Mouse (Mus musculus) stomach, embryonic 15.5 days (tissue): ENCODE results near the gene 1700067P10Rik. TPM values are rescaled to one million over a fixed set of nuclear protein-coding genes. Genes with fewer than 3 reads are reported as not detected.

ENCODE experiments used
- ATAC-seq: fragments of 200-750 bp; cut with Nextera tagmentation; 2 replicates; pipeline ENCODE4 v1.8.0; 2017; ENCODE audit warnings: low read depth, moderate number of reproducible peaks, moderate TSS enrichment; ENCODE audit not compliant: insufficient read depth, low FRiP score
- H3K27ac ChIP-seq: fragments of 300-500 bp; sonication (generic); 2 replicates; pipeline ENCODE4 v1.5.1; 2015; ENCODE audit warnings: mild to moderate bottlenecking, inconsistent platforms
- H3K27me3 ChIP-seq: fragments of 300-500 bp; sonication (generic); replicated peaks from 2 replicates; pipeline ENCODE4 v1.6.1; 2015; ENCODE audit warnings: inconsistent platforms
- H3K36me3 ChIP-seq: fragments of 300-500 bp; sonication (generic); 2 replicates; pipeline ENCODE4 v1.6.1; 2015; ENCODE audit warnings: inconsistent platforms
- H3K4me1 ChIP-seq: fragments of 300-500 bp; sonication (generic); 2 replicates; pipeline ENCODE4 v1.6.1; 2015; ENCODE audit warnings: inconsistent platforms
- H3K4me2 ChIP-seq: fragments of 300-500 bp; sonication (generic); 2 replicates; pipeline ENCODE4 v1.6.1; 2015; ENCODE audit warnings: mild to moderate bottlenecking, inconsistent platforms
- H3K4me3 ChIP-seq: fragments of 300-500 bp; sonication (generic); replicated peaks from 2 replicates; pipeline ENCODE4 v1.5.1; 2015; ENCODE audit warnings: inconsistent platforms
- H3K9ac ChIP-seq: fragments of 300-500 bp; sonication (generic); 2 replicates; pipeline ENCODE4 v1.6.1; 2015; ENCODE audit warnings: inconsistent platforms
- H3K9me3 ChIP-seq: fragments of 300-500 bp; sonication (generic); 2 replicates; pipeline ENCODE4 v1.6.1; 2016; ENCODE audit warnings: inconsistent platforms
- WGBS: fragments of 180-500 bp; shearing (Covaris S2); methylation state at CpG from one replicate; pipeline ENCODE4 v1.1.7; 2015; 5-methylcytosine and 5-hydroxymethylcytosine counted together
- polyA plus RNA-seq: library from polyadenylated mRNA; unstranded; fragments of >200 nt; fragmentation: Nextera tagmentation; extraction: Ambion mirVana; gene quantifications from 2 replicates; pipeline ENCODE4 v1.2.1, GENCODE M21; 2015

Gene 1700067P10Rik
- polyA plus RNA-seq, 1 experiment from 2014 or later: not detected

DNA sequence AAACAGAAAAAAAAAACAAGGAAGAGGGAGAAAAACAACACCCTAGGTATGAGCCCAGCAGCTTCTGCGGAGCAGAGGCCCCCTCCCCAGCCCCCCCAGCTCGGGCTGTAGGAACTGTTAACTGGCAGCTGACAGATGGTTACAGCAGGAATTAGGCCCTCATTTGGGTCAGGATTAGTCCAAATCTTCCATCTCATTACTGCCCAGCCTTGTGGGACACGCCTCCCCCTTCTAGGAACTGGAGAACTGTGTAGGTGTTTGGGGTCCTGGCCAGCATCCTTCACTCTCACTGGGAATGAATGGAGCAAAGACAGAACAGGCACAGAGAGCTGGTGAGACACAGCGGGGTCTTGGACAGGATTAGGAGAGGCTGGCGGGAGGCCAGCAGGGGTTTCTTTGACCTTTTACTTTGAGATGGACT, 24.0 kb upstream of the 1700067P10Rik start:
- 44% methylated on average over 5 of the region's 5 CpGs for WGBS

DNA sequence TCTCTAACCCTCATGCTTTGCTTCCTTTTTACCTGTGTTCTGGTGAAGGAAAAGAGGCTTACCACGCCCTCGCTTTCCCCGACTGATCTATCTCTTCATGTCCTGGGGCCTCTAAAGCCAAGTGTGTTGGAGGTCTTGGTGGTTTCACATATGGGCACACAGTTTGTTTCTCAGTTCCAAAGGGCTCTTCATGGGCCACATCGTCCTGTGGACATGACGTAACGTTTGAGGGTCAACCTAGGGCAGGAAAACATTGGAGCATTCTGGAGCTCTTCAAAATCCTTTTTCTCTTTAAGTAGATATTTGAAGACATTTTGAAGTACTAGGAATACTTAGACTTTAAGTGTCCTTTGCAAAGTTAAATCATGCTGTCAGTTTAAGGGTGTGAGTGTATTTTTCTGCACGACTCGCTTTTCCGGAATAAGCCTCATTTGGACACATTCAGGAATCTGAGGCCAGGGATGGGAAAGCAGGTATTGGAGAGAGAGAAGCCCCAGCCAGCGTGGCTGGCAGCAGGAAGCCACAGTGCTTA, 22.0 kb upstream of the 1700067P10Rik start:
- no peaks in the 10 kb centered on the region for H3K9me3 ChIP-seq
- H3K27ac ChIP-seq: no peak overlapping the region
- no peak overlapping the region for H3K9ac ChIP-seq
- no peak for ATAC-seq
- peaks cover 7% of the 10 kb centered on the region; the same call in 1 of the 2 replicates for H3K4me1 ChIP-seq
- no peaks in the 10 kb centered on the region for H3K36me3 ChIP-seq
- H3K4me2 ChIP-seq: no peak overlapping the region
- no peak overlapping the region for H3K4me3 ChIP-seq
- 63% methylated on average over 10 of the region's 10 CpGs for WGBS
- H3K27me3 ChIP-seq: no peaks in the 10 kb centered on the region

More for the DNA sequence above, 24.0 kb upstream of the 1700067P10Rik start:
- H3K27ac ChIP-seq: no peak overlapping the region
- H3K4me3 ChIP-seq: no peak overlapping the region
- H3K9ac ChIP-seq: no peak overlapping the region
- no peak overlapping the region for H3K4me2 ChIP-seq
- ATAC-seq: no peak
- H3K4me1 ChIP-seq: peaks cover 7% of the 10 kb centered on the region; the same call in 1 of the 2 replicates
- no peaks in the 10 kb centered on the region for H3K36me3 ChIP-seq
- H3K9me3 ChIP-seq: no peaks in the 10 kb centered on the region
- no peaks in the 10 kb centered on the region for H3K27me3 ChIP-seq

DNA sequence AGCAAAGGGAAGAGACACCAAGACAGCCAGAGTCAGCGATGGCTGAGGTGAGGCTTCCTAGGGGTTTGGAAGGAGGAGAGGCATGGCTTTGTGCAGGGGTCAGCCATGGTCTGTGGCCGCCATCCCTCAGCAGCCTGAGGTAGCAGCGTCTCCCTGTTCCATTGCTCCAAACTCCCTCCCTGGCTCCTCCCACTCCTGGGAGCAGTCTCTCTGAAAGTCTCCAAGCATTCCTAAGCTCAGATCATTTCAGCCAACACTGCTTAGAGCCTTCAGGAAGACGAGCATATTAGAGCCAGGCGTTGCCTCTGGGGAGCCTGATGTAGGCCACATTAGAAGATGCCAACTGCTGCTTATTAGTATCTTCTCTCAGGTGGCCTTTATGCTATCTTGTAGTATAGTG, 21.4 kb upstream of the 1700067P10Rik start:
- 32% methylated on average over 5 of the region's 5 CpGs for WGBS
- H3K9ac ChIP-seq: no peak overlapping the region
- H3K9me3 ChIP-seq: no peaks in the 10 kb centered on the region

DNA sequence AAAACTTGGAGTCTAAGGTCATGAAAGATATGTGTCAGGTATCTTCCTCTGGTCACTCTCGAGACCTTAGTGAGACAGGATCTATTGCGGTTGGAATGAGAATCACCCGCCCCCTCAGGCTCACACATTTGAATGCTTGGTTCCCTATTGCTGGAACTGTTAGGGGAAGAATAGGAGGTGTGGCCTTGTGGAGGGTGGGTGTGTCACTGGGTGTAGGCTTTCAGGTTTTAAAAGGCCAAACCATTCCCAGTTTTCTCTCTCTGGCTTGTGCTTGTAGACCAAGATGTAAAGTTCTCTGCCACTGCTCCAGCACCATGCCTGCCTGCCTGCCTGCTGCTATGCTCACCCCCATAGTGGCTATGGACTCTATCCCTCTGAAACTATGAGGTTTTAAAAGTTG, 8.5 kb upstream of the 1700067P10Rik start:
- Histone ChIP-seq H3K4me3 (no peak overlapping the region), H3K9me3 (no peaks in the 10 kb centered on the region), H3K4me2 (no peak overlapping the region), H3K27me3 (no peaks in the 10 kb centered on the region), H3K4me1 (no peaks in the 10 kb centered on the region), H3K36me3 (no peaks in the 10 kb centered on the region), H3K27ac (no peak overlapping the region), H3K9ac (no peak overlapping the region)
- ATAC-seq: no peak
- WGBS: 50% methylated on average over 3 of the region's 3 CpGs

More for the DNA sequence above, 21.4 kb upstream of the 1700067P10Rik start:
- Histone ChIP-seq H3K27ac (no peak overlapping the region), H3K4me3 (no peak overlapping the region), H3K36me3 (no peaks in the 10 kb centered on the region), H3K27me3 (no peaks in the 10 kb centered on the region), H3K4me2 (no peak overlapping the region), H3K4me1 (peaks cover 7% of the 10 kb centered on the region; the same call in 1 of the 2 replicates)
- no peak for ATAC-seq

DNA sequence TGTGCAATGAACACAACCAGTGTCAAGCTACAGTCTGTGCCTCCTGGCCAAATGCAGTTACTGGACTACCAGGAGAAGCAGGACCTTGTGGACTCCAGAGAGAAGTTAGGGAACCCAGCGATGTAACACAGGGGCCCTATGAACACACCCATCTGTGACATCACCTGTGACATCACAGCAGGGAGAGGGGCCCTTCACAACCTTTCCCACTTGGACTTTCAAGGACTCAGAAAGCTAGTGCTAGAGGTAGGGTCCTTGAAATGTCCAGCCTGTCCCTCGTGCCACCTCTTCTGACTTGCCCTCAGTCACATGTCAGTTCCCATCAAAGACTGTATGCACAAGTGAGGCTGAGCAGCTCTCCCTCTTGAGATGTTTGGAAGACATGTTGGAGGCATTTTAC, 327 bp downstream of the 1700067P10Rik start:
- H3K4me1 ChIP-seq: no peaks in the 10 kb centered on the region
- no peak overlapping the region for H3K9ac ChIP-seq
- H3K4me2 ChIP-seq: no peak overlapping the region
- no peaks in the 10 kb centered on the region for H3K9me3 ChIP-seq
- H3K27me3 ChIP-seq: peaks cover 4% of the 10 kb centered on the region; the same call in 1 of the 2 replicates
- H3K27ac ChIP-seq: no peak overlapping the region
- H3K36me3 ChIP-seq: no peaks in the 10 kb centered on the region
- no peak for ATAC-seq
- 73% methylated on average over 2 of the region's 2 CpGs for WGBS
- no peak overlapping the region for H3K4me3 ChIP-seq

DNA sequence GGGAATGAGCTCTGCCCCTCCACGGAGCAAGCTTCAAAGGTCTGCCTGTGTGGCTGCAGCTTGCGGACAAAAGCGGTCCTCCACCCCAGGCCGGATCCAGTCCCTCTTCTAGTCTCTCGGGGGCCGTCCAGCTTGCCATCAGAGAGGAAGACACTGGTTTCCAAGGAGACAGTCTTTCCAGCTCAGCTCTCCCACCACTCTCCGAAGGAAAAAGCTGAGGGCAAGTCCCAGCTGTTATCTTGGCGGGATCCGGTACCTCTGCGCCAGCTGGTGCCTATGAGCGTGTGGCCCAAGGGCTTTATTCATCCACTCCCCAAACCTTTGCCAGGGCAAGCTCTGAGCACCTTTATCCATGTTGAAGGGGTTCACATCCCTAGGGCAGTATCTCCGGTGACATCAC, 1.2 kb downstream of the 1700067P10Rik start:
- WGBS: 76% methylated on average over 12 of the region's 12 CpGs
- Histone ChIP-seq H3K4me3 (no peak overlapping the region), H3K36me3 (no peaks in the 10 kb centered on the region), H3K9ac (no peak overlapping the region), H3K4me2 (no peak overlapping the region), H3K4me1 (no peaks in the 10 kb centered on the region), H3K9me3 (no peaks in the 10 kb centered on the region), H3K27ac (no peak overlapping the region), H3K27me3 (peaks cover 12% of the 10 kb centered on the region; the same call in 1 of the 2 replicates)
- no peak for ATAC-seq

DNA sequence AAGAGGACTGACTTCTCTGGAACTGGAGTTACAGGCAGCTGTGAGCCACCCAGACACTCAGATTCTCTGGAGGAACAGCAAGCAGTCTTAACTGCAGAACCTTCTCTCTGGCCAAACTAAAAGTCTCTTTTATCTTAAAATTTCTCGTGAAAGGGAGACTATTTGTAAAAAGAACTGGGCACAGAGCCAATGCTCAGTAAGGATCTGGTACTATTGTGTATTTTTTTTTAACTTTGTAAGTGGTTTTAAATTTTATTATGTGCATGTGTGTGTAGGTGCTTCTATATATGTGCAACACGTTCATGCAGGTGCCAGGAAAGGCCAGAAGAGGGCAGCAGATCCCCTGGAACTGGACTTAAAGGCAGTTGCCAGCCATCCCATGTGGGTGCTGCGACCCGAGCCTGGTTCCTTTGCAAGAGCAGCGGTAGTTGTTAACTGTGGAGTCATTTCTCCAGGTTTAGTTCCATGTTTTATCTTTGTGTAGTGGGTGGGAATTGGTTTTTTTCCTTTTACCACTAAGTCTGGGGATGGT, 4.2 kb downstream of the 1700067P10Rik start:
- Histone ChIP-seq H3K9ac (no peak overlapping the region), H3K4me1 (peaks cover 24% of the 10 kb centered on the region), H3K27ac (no peak overlapping the region), H3K4me2 (no peak overlapping the region), H3K27me3 (peaks cover 36% of the 10 kb centered on the region), H3K36me3 (no peaks in the 10 kb centered on the region), H3K9me3 (no peaks in the 10 kb centered on the region), H3K4me3 (no peak overlapping the region)
- no peak for ATAC-seq
- 66% methylated on average over 5 of the region's 5 CpGs for WGBS

DNA sequence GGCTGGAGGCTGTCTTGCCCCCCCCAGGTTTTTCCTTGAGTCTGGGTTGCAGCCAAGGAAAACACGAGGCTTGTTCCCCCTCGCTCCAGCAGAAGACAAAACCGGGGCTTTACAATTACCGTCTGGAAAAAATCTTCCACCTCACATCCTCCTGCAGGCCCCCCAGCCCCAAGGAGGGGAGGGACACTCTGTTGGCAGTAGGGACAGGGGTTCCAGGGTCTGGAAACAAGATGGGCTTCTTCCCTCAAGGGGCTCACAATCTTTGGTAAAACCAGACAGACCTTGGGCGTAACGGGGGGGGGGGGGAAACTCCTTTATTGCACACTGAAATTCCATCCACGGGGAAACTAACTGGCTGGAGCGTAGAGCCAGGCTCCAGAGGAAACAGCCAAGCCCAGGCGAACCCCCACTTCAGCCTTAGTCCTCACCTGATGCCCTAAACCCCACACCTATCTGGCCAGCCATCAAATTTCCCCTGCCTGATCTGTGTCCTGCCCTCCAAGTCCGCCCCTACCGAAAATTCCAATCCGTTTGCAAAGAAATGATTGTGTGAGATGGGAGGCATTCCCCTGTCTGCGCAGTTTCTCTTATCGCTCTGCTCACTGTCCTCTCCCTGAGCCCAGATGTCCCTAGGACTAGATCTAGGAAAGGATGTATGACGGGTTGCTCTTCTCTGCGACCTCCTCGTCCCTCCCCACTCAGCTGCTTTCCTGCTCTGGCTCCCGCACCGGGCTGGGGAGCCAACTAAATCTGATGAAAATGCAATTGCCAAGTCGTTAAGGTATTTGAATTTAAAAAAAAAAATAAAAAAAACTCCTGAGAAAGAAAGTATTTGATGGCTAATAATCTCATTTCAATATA, 5.9 kb downstream of the 1700067P10Rik start:
- WGBS: 20% methylated on average over 19 of the region's 20 CpGs
- H3K36me3 ChIP-seq: no peaks in the 10 kb centered on the region
- H3K27ac ChIP-seq: no peak overlapping the region
- no peaks in the 10 kb centered on the region for H3K9me3 ChIP-seq
- H3K9ac ChIP-seq: no peak overlapping the region
- no peak overlapping the region for H3K4me2 ChIP-seq
- peaks cover 47% of the 10 kb centered on the region for H3K27me3 ChIP-seq
- peaks cover 34% of the 10 kb centered on the region for H3K4me1 ChIP-seq
- H3K4me3 ChIP-seq: no peak overlapping the region
- ATAC-seq: no peak

DNA sequence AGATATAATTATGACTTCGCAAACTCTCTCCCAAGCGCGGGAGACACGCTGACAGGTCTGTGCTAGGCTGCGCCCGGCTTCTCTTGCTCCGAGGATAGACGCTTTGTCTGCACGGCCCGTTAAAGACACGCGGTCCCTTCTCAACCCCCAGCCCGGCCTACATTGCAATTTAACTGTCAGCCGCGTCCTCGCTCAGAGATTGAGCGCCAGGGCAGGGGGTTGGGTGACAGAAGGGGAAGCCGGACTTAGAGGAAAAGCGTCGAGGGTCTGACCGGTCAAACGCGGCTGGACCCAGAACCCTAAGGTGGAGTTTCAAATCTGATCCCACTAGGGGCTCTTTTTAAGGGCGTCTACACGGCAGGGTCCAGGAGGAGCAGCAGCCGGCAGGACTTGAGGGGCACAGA, 6.6 kb downstream of the 1700067P10Rik start:
- Histone ChIP-seq H3K27me3 (peaks cover 47% of the 10 kb centered on the region), H3K4me3 (0 out of 2 replicates have a peak overlapping the region, but pooled peaks have one; percentile 11), H3K36me3 (no peaks in the 10 kb centered on the region), H3K4me2 (0 out of 2 replicates have a peak overlapping the region, but pooled peaks have one; percentile 22), H3K9ac (no peak overlapping the region), H3K4me1 (peaks cover 34% of the 10 kb centered on the region), H3K27ac (no peak overlapping the region), H3K9me3 (no peaks in the 10 kb centered on the region)
- 4% methylated on average over 26 of the region's 26 CpGs for WGBS
- ATAC-seq: no peak

DNA sequence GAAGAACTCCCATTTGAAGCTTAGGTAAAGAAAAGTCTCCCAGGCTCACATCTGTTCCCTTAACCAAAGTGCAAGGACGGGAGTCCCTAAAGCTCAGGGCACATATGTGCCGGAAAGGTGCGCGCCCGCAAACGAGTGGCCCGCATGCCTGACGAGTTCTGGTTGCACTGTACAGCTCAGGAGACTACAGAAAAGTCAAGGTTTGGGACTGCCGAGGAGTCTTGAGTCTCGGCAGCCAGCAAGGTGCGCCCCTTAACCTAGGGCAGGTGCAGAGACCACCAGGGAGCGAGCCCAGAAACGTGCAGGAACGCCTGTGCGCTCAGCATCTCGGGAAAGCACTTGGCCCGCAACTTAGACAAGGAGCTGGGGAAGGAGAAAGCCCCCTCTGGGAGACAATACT, 7.2 kb downstream of the 1700067P10Rik start:
- 22% methylated on average over 17 of the region's 17 CpGs for WGBS
- H3K27me3 ChIP-seq: peaks cover 47% of the 10 kb centered on the region
- H3K9me3 ChIP-seq: no peaks in the 10 kb centered on the region
- H3K36me3 ChIP-seq: no peaks in the 10 kb centered on the region
- peak overlapping the region; percentile 70 for H3K4me2 ChIP-seq
- H3K27ac ChIP-seq: no peak overlapping the region
- peak overlapping the region; percentile 28; the same call in 1 of the 2 replicates for H3K4me3 ChIP-seq
- H3K4me1 ChIP-seq: peaks cover 34% of the 10 kb centered on the region
- H3K9ac ChIP-seq: no peak overlapping the region
- no peak for ATAC-seq

DNA sequence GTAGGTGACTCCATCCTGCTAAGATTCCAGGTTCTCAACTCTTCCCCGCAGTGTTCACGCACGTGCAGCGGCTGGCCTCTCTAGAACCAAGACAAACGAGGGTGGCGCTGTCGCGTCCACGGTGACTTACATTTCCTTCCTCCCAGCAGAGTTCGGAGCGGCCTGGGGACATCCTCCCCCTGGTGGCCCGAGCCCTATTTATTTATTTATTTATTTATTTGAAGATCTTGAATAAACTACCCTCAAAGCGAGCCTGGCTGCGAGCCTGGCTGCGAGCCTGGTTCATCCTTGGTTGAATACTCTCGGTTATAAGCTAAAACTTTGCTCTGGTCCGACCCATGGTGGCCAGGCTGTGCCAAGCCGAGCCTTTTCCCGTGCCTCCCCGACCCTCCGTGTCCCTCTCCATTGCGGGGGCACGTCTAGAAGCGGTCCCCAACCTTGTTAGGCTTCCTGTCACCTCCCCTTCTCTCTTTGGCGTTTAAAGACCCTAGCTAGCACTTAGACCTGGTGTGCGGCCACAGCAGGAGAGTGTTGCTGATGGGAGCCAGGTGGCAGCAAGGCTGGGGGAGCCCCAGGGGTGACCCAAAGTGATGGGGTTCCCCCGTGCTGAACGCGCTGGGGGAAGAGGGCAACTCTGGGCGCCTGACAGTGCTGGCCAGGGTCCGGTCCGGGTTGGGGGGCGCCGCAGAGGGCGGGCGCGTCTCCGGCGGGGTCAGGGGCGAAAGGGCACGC, 8.1 kb downstream of the 1700067P10Rik start:
- no peaks in the 10 kb centered on the region for H3K9me3 ChIP-seq
- no peak overlapping the region for H3K27ac ChIP-seq
- H3K4me2 ChIP-seq: peak overlapping the region; percentile 70
- ATAC-seq: no peak; the same call in 1 of the 2 replicates
- no peaks in the 10 kb centered on the region for H3K36me3 ChIP-seq
- H3K27me3 ChIP-seq: peaks cover 47% of the 10 kb centered on the region
- peaks cover 34% of the 10 kb centered on the region for H3K4me1 ChIP-seq
- H3K4me3 ChIP-seq: peak overlapping the region; percentile 28
- H3K9ac ChIP-seq: no peak overlapping the region
- WGBS: 3% methylated on average over 38 of the region's 41 CpGs
